Mouse (Mus musculus) liver, embryonic 14.5 days (tissue): ENCODE measurements around the gene Bri3.

Source experiments
- CTCF ChIP-seq: IDR thresholded peaks from 2 replicates; pipeline ENCODE4 v1.5.1; 2016; ENCODE audit warnings: antibody characterized with exemption, low read depth, control low read depth
- EP300 ChIP-seq: IDR thresholded peaks from 2 replicates; pipeline ENCODE4 v1.6.1; 2016; ENCODE audit warnings: antibody characterized with exemption, low read depth

DNA sequence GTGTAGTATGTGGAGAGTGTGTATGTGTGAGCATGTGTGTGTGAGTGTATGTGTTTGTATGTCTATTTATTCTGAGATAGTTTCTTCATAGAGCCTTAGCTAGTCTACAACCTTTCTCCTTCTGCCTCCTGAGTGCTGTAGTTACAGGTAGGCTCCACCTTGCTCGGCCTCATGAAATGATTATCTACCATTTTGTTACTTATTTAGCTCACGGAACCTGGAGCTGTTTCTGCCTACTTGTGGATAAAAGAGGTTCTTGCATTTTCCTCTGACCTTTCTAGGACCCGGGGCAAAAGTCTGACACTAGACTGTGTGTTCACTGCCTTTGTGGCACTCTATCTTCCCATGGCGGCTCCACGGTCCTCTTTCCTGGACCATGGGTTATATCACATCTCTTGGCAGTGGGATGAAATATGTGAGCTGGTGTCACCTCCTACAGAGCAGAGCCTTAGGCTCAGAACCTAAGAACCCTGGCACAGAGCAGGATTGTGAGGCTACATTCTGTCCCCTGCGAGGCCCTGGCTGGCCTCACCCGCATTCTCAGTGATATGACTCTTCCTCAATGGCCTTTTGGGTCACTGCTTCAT, at the start of gene Bri3:
- TF ChIP-seq CTCF (no peak), EP300 (no peak)
